Mouse (Mus musculus) forebrain, embryonic 14.5 days (tissue): Measurements from ENCODE around the gene Rps15. TPM values are rescaled to one million over a fixed set of nuclear protein-coding genes. Genes with fewer than 3 reads are reported as not detected.

Experiments
- microRNA-seq: library from miRNA; unstranded; fragments of <30 nt; microRNA quantifications from one replicate; pipeline ENCODE4, GENCODE M21; 2016
- polyA plus RNA-seq: library from polyadenylated mRNA; unstranded; fragments of >200 nt; fragmentation: Nextera tagmentation; extraction: Ambion mirVana; gene quantifications from 2 replicates; pipeline ENCODE4 v1.2.1, GENCODE M21; 2014

Gene Rps15
- polyA plus RNA-seq, 1 experiment from 2014 or later: 922 TPM

Small RNA genes lying within 50 kb of the gene (microRNA-seq; reads per million reads assigned to microRNA genes)
- gene Mir6911: 0.53 reads per million

Other genes starting within 250 kb of the Rps15 start
- 555 and 632 TPM in 2 replicates for gene Gpx4, start 245.3 kb upstream of the Rps15 start, polyA plus RNA-seq
- gene Sbno2, start 186.9 kb upstream of the Rps15 start, polyA plus RNA-seq: 8.1 and 11.1 TPM in 2 replicates
- gene Stk11, start 176.7 kb upstream of the Rps15 start, polyA plus RNA-seq: 25.5 and 27.7 TPM in 2 replicates
- gene Atp5d, start 153.8 kb upstream of the Rps15 start, polyA plus RNA-seq: 412 and 467 TPM in 2 replicates
- gene Cbarp, start 151.6 kb upstream of the Rps15 start, polyA plus RNA-seq: 41.0 and 42.4 TPM in 2 replicates
- 67.0 and 73.6 TPM in 2 replicates for gene Midn, start 144.2 kb upstream of the Rps15 start, polyA plus RNA-seq
- 239 and 266 TPM in 2 replicates for gene Cirbp, start 126.5 kb upstream of the Rps15 start, polyA plus RNA-seq
- gene 1600002K03Rik, start 119.5 kb upstream of the Rps15 start, polyA plus RNA-seq: 7.2 and 9.0 TPM in 2 replicates
- 14.5 and 20.6 TPM in 2 replicates for gene Efna2, start 113.0 kb upstream of the Rps15 start, polyA plus RNA-seq
- gene Mum1, start 66.0 kb upstream of the Rps15 start, polyA plus RNA-seq: 39.6 and 42.4 TPM in 2 replicates
- gene Ndufs7, start 43.3 kb upstream of the Rps15 start, polyA plus RNA-seq: 269 and 351 TPM in 2 replicates
- gene Gamt, start 31.4 kb upstream of the Rps15 start, polyA plus RNA-seq: 18.7 and 21.0 TPM in 2 replicates
- gene Dazap1, start 31.0 kb upstream of the Rps15 start, polyA plus RNA-seq: 44.5 and 46.0 TPM in 2 replicates
- gene Apc2, start 3.5 kb downstream of the Rps15 start, polyA plus RNA-seq: 154 and 213 TPM in 2 replicates
- gene 2310011J03Rik, start 28.1 kb downstream of the Rps15 start, polyA plus RNA-seq: 39.2 and 40.8 TPM in 2 replicates
- 1.6 and 2.4 TPM in 2 replicates for gene Pcsk4, start 37.0 kb downstream of the Rps15 start, polyA plus RNA-seq
- 2.3 and 2.7 TPM in 2 replicates for gene Reep6, start 37.5 kb downstream of the Rps15 start, polyA plus RNA-seq
- gene Adamtsl5, start 56.0 kb downstream of the Rps15 start, polyA plus RNA-seq: 0.48 and 0.52 TPM in 2 replicates
- gene Plk5, start 64.0 kb downstream of the Rps15 start, polyA plus RNA-seq: 1.2 and 1.9 TPM in 2 replicates
- gene Mex3d, start 95.2 kb downstream of the Rps15 start, polyA plus RNA-seq: 16.9 and 17.8 TPM in 2 replicates
- gene Mbd3, start 107.1 kb downstream of the Rps15 start, polyA plus RNA-seq: 216 and 221 TPM in 2 replicates
- gene Uqcr11, start 114.4 kb downstream of the Rps15 start, polyA plus RNA-seq: 628 and 893 TPM in 2 replicates
- gene Tcf3, start 141.2 kb downstream of the Rps15 start, polyA plus RNA-seq: 64.4 and 73.5 TPM in 2 replicates
- gene Onecut3, start 202.4 kb downstream of the Rps15 start, polyA plus RNA-seq: 0.28 and 0.34 TPM in 2 replicates
- gene Atp8b3, start 246.7 kb downstream of the Rps15 start, polyA plus RNA-seq: 0.30 and 0.33 TPM in 2 replicates